Mouse (Mus musculus): ENCODE results near the gene Tmem170b. TPM values are rescaled to one million over a fixed set of nuclear protein-coding genes. Genes with fewer than 3 reads are reported as not detected.

The Tmem170b gene
- total RNA-seq, 2 experiments from 2014 or later, result 20.4 to 21.5 TPM

DNA sequence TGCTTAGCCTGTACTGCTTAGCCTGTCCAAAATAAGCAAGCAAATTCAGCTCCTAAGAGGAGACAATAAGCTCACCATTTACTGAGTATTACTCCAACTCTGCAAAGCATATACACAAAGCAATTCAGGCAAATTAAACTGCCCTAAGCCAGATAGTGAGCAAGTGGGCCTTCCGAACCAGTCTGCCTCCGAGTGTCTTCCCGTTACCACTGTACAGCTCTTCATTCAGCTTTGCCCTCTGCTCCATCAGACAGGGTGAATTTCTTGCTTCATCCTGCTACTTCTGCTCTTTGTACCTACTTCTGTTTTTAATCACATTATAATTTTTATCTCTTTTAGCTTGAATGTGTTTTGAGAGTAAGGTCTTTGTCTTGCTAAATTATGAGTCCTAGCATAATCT is 1.9 kb downstream of the Tmem170b start:
- DNase-seq (ENCODE audit: low spot score), result no peak
- intact Hi-C loops (cut with DNase I), result loop anchor here (10.0 kb wide), 1 partner anchor 1947 kb away; no protein-coding TSS in a partner anchor

- intact Hi-C loops (cut with DNase I), result loop anchor here (10.0 kb wide), 1 partner anchor 1946 kb away; no protein-coding TSS in a partner anchor
- DNase-seq (ENCODE audit: low spot score), result no peak
Measured at GRCm38 (mm10) chr13:41608559-41608958, 2.9 kb downstream of the Tmem170b start.

- intact Hi-C loops (cut with DNase I), result no loop called here
- no peak for DNase-seq (ENCODE audit: low spot score)
Measured at GRCm38 (mm10) chr13:41611046-41611445, 5.3 kb downstream of the Tmem170b start.

GRCm38 (mm10) chr13:41614539-41614938 is 8.8 kb downstream of the Tmem170b start:
- intact Hi-C loops (cut with DNase I), result no loop called here
- no peak for DNase-seq (ENCODE audit: low spot score)

- intact Hi-C loops (cut with DNase I), result no loop called here
- no peak for DNase-seq (ENCODE audit: low spot score)
Measured at GRCm38 (mm10) chr13:41614982-41615381, 9.3 kb downstream of the Tmem170b start.

GRCm38 (mm10) chr13:41619470-41619869 is 13.8 kb downstream of the Tmem170b start:
- no peak for DNase-seq (ENCODE audit: low spot score)
- intact Hi-C loops (cut with DNase I), result no loop called here

- no peak for DNase-seq (ENCODE audit: low spot score)
- intact Hi-C loops (cut with DNase I), result no loop called here
Measured at GRCm38 (mm10) chr13:41620132-41620531, 14.4 kb downstream of the Tmem170b start.

- intact Hi-C loops (cut with DNase I), result no loop called here
- DNase-seq (ENCODE audit: low spot score), result no peak
Measured at GRCm38 (mm10) chr13:41624123-41624522, 18.4 kb downstream of the Tmem170b start.

DNA sequence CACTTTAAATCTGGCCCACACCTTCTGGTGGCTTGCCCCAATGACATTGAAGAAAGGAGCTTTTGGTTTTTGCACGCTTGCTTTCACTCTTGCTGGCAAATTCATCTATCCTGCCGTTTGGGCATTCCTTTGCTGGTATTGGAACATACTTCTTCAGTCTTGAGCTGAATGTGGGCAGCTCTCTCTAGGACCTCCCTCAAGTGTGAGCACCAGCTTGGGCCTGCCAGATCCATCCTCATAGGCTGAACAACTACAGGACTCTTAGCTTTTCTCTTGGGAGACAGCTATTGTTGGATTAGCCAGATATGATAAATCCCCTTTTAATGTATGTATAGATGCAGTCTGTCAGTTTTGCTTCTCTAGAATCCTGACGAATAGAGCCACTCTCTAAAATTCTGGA is 19.5 kb downstream of the Tmem170b start:
- no peak for DNase-seq (ENCODE audit: low spot score)
- intact Hi-C loops (cut with DNase I), result no loop called here

DNA sequence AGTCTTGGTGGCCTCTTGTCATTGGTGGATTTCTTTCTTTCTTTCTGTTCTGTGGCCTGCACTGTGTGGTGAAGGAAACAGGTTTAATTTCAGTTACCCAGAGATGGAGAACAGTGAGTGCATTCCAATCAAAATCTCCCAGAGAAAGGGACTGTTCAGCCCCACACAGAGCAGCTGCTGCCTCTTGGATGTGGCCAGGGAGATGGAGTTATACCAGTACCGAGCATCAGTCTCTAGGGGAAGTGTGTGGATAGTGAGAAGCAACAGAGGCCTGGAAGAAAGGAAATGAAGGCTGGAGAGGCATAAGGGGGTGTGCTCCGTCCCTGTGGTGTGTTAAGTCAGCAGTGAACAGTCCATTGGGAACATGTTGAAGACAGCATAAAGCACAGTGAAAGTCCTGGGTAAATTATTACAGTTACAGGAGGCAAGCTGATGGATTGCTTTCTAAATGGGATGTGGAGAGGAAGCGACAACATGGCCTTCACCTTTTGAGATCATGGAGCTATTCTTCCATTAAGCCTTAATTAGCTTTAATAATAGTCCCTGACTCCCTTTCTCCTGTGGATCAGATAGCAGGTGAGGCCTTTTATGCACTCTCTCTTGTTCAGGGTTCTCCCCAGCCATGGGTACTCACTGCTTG is 21.7 kb downstream of the Tmem170b start:
- intact Hi-C loops (cut with DNase I), result no loop called here
- DNase-seq (ENCODE audit: low spot score), result no peak

- intact Hi-C loops (cut with DNase I), result loop anchor here (1.0 to 5.0 kb wide), 4 partner anchors 62 to 487 kb away; no protein-coding TSS in a partner anchor
- peak; percentile 41 for DNase-seq (ENCODE audit: low spot score)
Measured at GRCm38 (mm10) chr13:41634401-41634818, 28.7 kb downstream of the Tmem170b start.

- intact Hi-C loops (cut with DNase I), result no loop called here
- no peak for DNase-seq (ENCODE audit: low spot score)
Measured at GRCm38 (mm10) chr13:41638083-41638482, 32.4 kb downstream of the Tmem170b start.

DNA sequence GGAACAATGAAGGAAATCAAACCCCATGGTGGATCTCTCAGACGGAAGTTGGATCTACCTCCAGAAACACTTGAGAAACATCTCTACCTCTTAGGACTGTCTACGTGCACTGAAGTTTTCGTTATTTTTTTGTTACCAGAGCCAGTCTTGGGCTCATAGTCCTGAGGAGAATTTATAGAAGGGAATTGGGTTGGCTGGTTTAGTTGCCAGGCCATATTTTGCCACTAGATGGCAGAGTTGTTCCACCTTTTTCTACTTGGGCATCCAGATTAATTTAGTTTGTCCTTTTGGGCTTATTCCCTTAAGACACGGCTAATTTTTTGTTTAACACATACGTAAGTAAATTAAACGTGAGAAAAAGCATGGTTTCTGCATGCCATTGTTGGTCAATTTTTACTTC is 37.1 kb downstream of the Tmem170b start:
- DNase-seq (ENCODE audit: low spot score), result peak; percentile 13
- intact Hi-C loops (cut with DNase I), result loop anchor here (2.0 to 10.0 kb wide), 4 partner anchors 66 to 944 kb away; partner anchors contain the start of genes Edn1 and Hivep1

- intact Hi-C loops (cut with DNase I), result loop anchor here (2.0 to 10.0 kb wide), 4 partner anchors 65 to 943 kb away; partner anchors contain the start of genes Edn1 and Hivep1
- peak; percentile 17 for DNase-seq (ENCODE audit: low spot score)
Measured at GRCm38 (mm10) chr13:41643798-41644197, 38.1 kb downstream of the Tmem170b start.

DNA sequence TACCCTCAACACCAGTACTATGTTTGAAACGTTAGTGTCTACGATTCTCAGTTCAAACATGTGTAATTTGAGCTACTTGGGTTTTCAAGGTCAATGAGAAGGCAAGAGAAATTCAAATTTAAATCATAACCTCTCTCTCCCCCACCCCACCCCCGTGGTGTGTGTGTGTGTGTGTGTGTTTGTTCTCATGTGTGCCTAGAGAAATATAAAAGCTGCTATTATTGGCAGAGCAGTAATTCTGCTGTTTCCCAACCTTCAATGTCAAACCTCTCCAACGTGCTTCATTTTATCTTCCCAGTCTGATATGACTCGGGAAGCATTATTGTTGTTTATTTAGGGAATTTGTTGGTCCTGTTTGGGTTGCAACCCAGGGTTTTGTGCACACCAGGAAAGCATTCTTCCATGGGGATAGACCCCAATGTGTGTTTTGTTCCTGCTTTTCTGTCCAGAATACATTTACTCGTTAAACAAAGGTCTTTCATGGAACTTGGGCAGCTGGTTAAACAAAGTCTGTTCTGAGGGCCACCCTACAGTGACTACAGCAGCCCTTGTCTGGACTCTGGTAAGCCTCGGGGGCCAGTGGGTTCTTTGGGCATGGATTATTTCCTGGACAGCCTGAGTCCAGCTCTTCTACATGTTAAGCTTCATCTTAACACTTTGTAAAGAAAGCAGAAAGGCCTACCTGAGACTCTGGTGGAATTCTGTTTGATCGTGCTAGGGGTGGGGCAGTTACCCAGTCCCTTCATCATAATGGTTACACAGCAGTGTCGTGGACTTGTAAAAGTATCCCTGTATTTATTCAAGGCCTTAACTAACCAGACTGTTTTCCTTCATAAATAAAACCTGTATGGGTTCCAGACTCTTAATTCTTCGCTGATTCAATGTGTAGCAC is 39.1 kb downstream of the Tmem170b start:
- intact Hi-C loops (cut with DNase I), result loop anchor here (5.0 to 10.0 kb wide), 2 partner anchors 410 to 657 kb away; partner anchors contain the start of genes Edn1 and Hivep1
- DNase-seq (ENCODE audit: low spot score), result no peak

GRCm38 (mm10) chr13:41645483-41645859 is 39.8 kb downstream of the Tmem170b start:
- DNase-seq (ENCODE audit: low spot score), result no peak
- intact Hi-C loops (cut with DNase I), result loop anchor here (10.0 kb wide), 1 partner anchor 409 kb away; the partner anchor contains the start of gene Hivep1

GRCm38 (mm10) chr13:41647976-41648375 is 42.3 kb downstream of the Tmem170b start:
- intact Hi-C loops (cut with DNase I), result loop anchor here (10.0 kb wide), 1 partner anchor 407 kb away; the partner anchor contains the start of gene Hivep1
- no peak for DNase-seq (ENCODE audit: low spot score)

DNA sequence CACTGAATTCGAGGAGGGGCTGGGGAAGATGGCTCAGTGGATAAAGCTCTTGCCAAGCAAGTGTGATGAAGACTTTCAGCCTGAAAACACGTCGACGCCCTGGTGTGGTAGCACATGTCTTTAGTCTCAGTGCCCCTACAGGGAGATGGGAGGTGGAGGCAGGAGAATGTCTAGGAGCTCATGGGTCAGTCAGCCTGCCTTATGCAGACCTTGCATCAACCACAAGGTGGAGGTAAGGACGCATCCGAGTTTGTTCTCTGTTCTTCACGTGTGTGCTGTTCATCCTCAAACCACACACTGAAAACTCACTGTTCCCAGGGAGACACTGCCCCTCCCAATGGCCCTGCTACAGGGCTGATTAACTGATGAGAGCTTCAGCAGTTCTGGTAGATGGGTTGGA is 45.0 kb downstream of the Tmem170b start:
- DNase-seq (ENCODE audit: low spot score), result no peak
- intact Hi-C loops (cut with DNase I), result no loop called here

DNA sequence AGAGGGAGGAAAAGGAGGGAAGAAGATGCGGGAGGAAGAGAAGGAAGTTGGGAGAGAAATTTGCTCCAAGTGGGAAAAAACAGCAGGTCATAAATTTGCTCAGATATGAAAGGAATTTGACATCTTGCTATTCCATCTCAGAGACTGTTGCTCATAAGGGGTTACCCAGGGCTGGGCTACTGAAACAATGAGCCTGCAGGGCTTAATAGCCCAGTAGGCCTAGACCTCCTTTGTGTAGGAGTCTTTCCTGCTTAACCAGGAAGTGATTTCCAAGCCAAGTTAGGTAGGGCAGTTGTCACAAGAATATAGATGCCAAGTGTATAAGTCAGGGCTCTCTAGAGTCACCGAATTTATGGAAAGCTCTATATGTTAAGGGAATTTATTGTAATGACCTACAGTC is 48.1 kb downstream of the Tmem170b start:
- intact Hi-C loops (cut with DNase I), result no loop called here
- no peak for DNase-seq (ENCODE audit: low spot score)

- no peak for DNase-seq (ENCODE audit: low spot score)
Measured at GRCm38 (mm10) chr13:41655576-41656090, 49.9 kb downstream of the Tmem170b start.

More at GRCm38 (mm10) chr13:41655576-41656090, 49.9 kb downstream of the Tmem170b start:
- intact Hi-C loops (cut with DNase I), result no loop called here

All from heart, postnatal 25 days (tissue).